Mouse (Mus musculus) forebrain, embryonic 12.5 days (tissue): Measurements from ENCODE around the gene Exosc5. TPM values are rescaled to one million over a fixed set of nuclear protein-coding genes. Genes with fewer than 3 reads are reported as not detected.

Source experiments
- ATAC-seq: fragments of 200-750 bp; cut with Nextera tagmentation; 2 replicates; pipeline ENCODE4 v1.8.0; 2017; ENCODE audit warnings: moderate TSS enrichment; ENCODE audit not compliant: low FRiP score
- H3K27ac ChIP-seq: fragments of 300-500 bp; sonication (generic); 2 replicates; pipeline ENCODE4 v1.5.1; 2016; ENCODE audit warnings: mild to moderate bottlenecking
- H3K27me3 ChIP-seq: fragments of 300-500 bp; sonication (generic); 2 replicates; pipeline ENCODE4 v1.6.1; 2016; ENCODE audit warnings: mild to moderate bottlenecking
- H3K36me3 ChIP-seq: fragments of 300-500 bp; sonication (generic); replicated peaks from 2 replicates; pipeline ENCODE4 v1.6.1; 2016; ENCODE audit warnings: mild to moderate bottlenecking
- H3K4me1 ChIP-seq: fragments of 300-500 bp; sonication (generic); 2 replicates; pipeline ENCODE4 v1.6.1; 2016
- H3K4me2 ChIP-seq: fragments of 300-500 bp; sonication (generic); 2 replicates; pipeline ENCODE4 v1.6.1; 2016; ENCODE audit warnings: mild to moderate bottlenecking, moderate library complexity
- H3K4me3 ChIP-seq: fragments of 300-500 bp; sonication (generic); replicated peaks from 2 replicates; pipeline ENCODE4 v1.5.1; 2016; ENCODE audit warnings: mild to moderate bottlenecking
- H3K9ac ChIP-seq: fragments of 300-500 bp; sonication (generic); 2 replicates; pipeline ENCODE4 v1.6.1; 2016; ENCODE audit warnings: mild to moderate bottlenecking
- H3K9me3 ChIP-seq: fragments of 300-500 bp; sonication (generic); 2 replicates; pipeline ENCODE4 v1.6.1; 2016
- WGBS: fragments of 180-500 bp; shearing (Covaris S2); methylation state at CpG from one replicate; pipeline ENCODE4 v1.1.7; 2016; 5-methylcytosine and 5-hydroxymethylcytosine counted together
- polyA plus RNA-seq: library from polyadenylated mRNA; unstranded; fragments of >200 nt; fragmentation: Nextera tagmentation; extraction: Ambion mirVana; gene quantifications from 2 replicates; pipeline ENCODE4 v1.2.1, GENCODE M21; 2016

Gene Exosc5
- polyA plus RNA-seq, 1 experiment from 2014 or later: 51.1 TPM

DNA sequence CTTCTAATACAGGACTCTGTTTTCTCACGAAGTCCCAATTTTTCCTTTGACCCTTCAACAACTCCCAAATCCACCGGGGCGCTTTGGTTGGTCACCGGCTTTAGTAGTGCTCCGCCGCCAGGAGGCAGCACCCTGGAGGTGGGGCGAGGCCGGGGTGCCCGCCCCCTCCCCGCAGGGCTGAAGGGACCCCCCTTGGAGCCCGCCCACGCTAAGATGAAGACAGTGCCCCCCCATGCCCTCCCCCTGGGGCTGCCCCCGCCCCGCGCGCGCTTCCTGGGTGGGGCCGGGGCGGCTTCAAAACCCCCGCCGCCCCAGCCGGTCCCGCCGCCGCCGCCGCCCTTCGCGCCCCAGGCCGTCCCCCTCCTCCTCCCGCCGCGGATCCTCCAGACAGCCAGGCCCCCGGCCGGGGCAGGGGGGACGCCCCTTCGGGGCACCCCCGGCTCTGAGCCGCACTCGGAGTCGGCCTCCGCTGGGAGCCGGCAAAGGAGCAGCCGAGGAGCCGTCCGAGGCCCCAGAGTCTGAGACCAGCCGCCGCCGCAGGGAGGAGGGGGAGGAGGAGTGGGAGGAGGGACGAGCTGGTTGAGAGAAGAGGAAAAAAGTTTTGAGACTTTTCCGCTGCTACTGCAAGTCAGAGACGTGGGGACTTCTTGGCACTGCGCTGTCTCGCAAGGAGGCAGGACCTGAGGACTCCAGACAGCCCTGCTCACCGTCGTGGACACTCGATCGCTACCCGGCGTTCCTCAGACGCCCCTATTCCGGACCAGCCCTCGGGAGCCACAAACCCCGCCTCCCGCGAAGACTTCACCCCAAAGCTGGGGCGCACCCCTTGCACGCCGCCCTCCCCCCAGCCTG, 27.9 kb downstream of the Exosc5 start, which contains the start of gene Tgfb1:
Tgfb1 (plus strand) TSS at position 323 of the 852 bp plus-strand sequence.
- H3K27ac ChIP-seq: no peak within 1 kb of the TSS
- H3K9ac ChIP-seq: peak within 1 kb of the TSS; percentile 60
- no peaks in the 10 kb centered on the region for H3K9me3 ChIP-seq
- peaks cover 36% of the 10 kb centered on the region for H3K4me1 ChIP-seq
- H3K4me3 ChIP-seq: peak within 1 kb of the TSS; percentile 51
- WGBS: 1% methylated on average over 57 of the region's 69 CpGs
- H3K36me3 ChIP-seq: peaks cover 8% of the 10 kb centered on the region; the same call in 1 of the 2 replicates
- peak; percentile 44; the same call in 1 of the 2 replicates for ATAC-seq
- peak within 1 kb of the TSS; percentile 71 for H3K4me2 ChIP-seq
- peaks cover 67% of the 10 kb centered on the region for H3K27me3 ChIP-seq

- peak overlapping the region; percentile 71 for H3K4me2 ChIP-seq
- peaks cover 73% of the 10 kb centered on the region for H3K27me3 ChIP-seq
- no peak overlapping the region for H3K27ac ChIP-seq
- peak overlapping the region; percentile 51 for H3K4me3 ChIP-seq
- no peak for ATAC-seq
- peaks cover 5% of the 10 kb centered on the region; the same call in 1 of the 2 replicates for H3K36me3 ChIP-seq
- peaks cover 34% of the 10 kb centered on the region for H3K4me1 ChIP-seq
- no peaks in the 10 kb centered on the region for H3K9me3 ChIP-seq
- peak overlapping the region; percentile 33; the same call in 1 of the 2 replicates for H3K9ac ChIP-seq
- WGBS: under 1% methylated on average over 47 of the region's 47 CpGs
Observed at GRCm38 (mm10) chr7:25687811-25688401, 28.9 kb downstream of the Exosc5 start.

DNA sequence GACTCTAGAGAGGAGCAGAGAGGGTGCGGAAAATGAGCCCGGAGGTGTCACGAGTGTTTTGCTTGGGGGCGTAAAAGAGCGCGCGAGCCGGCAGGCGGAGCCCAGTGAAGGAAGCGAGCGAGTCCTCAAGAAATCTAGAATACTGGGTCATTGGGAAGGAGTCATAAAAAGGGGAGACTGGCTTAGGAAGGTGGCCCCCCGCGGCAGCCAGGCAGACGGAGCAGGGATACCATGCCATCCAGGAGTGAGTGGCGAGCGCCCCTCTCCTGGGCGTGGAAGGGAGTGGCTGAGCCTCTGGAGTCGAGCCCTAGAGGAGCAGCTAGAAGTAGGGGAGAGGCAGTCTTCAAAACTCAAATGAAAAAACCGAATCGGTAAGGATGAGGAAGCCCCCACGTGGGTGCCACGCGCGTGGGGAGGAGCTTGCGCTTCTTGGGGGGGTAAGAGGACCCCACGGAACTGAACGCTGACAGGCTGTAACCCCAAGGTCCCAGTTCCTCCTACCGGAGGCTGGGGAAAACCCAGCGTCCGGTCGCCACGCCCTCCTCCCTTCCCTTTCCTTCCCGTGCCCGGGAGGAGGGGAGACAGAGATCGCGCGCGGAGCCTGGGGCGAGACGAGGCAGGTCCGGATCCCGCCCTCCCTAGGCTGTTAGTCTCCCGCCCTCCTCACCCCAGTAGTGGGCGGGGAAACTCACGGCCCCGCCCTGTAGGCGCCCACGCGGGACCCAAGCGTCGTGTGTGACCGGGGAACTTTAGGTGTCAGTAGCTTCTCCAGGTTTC, 30.0 kb downstream of the Exosc5 start:
- 0 out of 2 replicates have a peak, but pooled peaks have one; percentile 31 for ATAC-seq
- peaks cover 73% of the 10 kb centered on the region for H3K27me3 ChIP-seq

DNA sequence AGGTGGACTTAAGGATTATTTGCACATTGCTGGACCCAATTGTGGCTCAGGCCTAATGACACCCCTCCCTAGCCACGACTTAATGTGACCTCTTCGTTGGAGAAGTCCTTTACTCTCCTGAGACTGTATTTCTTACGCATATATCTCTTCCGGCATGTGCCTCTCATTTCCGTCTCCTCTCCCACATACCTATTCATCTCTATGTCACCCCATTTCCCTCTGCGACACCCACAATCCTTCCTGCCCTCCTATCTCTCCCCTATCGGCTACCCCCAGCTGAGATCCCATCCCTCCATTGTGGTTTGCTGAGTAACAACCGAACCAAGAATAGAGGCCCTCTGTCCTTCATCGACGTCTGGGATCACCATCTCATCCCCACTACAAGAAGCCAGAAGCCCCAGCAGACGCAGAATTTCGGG, 30.6 kb downstream of the Exosc5 start:
- 15% methylated on average over 12 of the region's 12 CpGs for WGBS
- Histone ChIP-seq H3K36me3 (no peaks in the 10 kb centered on the region), H3K4me1 (peaks cover 39% of the 10 kb centered on the region), H3K27me3 (peaks cover 73% of the 10 kb centered on the region), H3K27ac (no peak overlapping the region), H3K4me2 (peak overlapping the region; percentile 71), H3K4me3 (peak overlapping the region; percentile 51), H3K9me3 (no peaks in the 10 kb centered on the region), H3K9ac (no peak overlapping the region)
- ATAC-seq: no peak

More for the DNA sequence above, 30.0 kb downstream of the Exosc5 start:
- no peaks in the 10 kb centered on the region for H3K36me3 ChIP-seq
- H3K4me3 ChIP-seq: peak overlapping the region; percentile 51
- 3% methylated on average over 52 of the region's 52 CpGs for WGBS
- peak overlapping the region; percentile 33 for H3K9ac ChIP-seq
- H3K9me3 ChIP-seq: no peaks in the 10 kb centered on the region
- peak overlapping the region; percentile 71 for H3K4me2 ChIP-seq
- peaks cover 37% of the 10 kb centered on the region for H3K4me1 ChIP-seq
- peak overlapping the region; percentile 25; the same call in 1 of the 2 replicates for H3K27ac ChIP-seq

DNA sequence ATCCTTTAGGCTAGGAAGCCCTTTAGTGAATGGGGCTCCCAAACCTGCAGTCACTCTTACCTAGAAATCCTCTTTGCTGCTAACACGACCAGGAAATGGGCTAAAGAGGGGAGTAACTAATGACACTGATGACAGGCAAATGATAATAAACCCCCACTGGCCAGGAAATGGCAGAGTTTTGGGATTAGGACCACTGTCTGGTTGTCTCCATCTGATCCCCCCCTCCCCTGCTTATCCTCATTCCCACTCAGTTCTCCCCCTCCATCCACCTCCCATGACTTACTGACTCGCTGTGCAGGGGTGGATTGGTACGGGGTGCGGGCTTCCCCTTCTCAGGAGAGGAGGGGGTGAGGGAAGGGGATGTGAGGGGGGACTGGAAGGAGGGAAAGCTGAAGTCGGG, 31.1 kb downstream of the Exosc5 start:
- peaks cover 39% of the 10 kb centered on the region for H3K4me1 ChIP-seq
- H3K9ac ChIP-seq: no peak overlapping the region
- 44% methylated on average over 5 of the region's 5 CpGs for WGBS
- no peak for ATAC-seq
- no peak overlapping the region for H3K4me3 ChIP-seq
- H3K27me3 ChIP-seq: peaks cover 73% of the 10 kb centered on the region
- H3K27ac ChIP-seq: no peak overlapping the region
- no peaks in the 10 kb centered on the region for H3K9me3 ChIP-seq
- no peaks in the 10 kb centered on the region for H3K36me3 ChIP-seq
- no peak overlapping the region for H3K4me2 ChIP-seq

DNA sequence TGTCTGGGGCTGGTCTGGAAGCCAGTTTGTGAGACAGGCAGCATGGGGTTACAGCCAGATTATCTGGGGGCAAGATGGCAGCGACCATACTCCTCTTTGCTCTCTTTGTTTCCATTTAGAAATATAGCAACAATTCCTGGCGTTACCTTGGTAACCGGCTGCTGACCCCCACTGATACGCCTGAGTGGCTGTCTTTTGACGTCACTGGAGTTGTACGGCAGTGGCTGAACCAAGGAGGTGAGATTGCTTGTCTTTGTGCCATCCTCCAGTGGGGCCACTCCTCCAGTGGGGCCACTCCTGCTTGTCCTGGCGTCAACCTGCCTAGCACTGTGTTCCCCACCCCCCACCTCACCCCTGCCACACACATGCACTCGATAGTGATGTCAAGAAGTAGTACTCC, 35.1 kb downstream of the Exosc5 start:
- Histone ChIP-seq H3K9me3 (no peaks in the 10 kb centered on the region), H3K4me1 (peaks cover 9% of the 10 kb centered on the region), H3K27ac (no peak overlapping the region), H3K4me2 (no peak overlapping the region), H3K4me3 (no peak overlapping the region), H3K36me3 (no peaks in the 10 kb centered on the region), H3K9ac (no peak overlapping the region), H3K27me3 (peaks cover 40% of the 10 kb centered on the region)
- WGBS: 43% methylated on average over 8 of the region's 8 CpGs
- ATAC-seq: no peak

- Histone ChIP-seq H3K9me3 (peaks cover 12% of the 10 kb centered on the region), H3K27me3 (peaks cover 25% of the 10 kb centered on the region), H3K9ac (no peak overlapping the region), H3K27ac (no peak overlapping the region), H3K4me1 (peaks cover 11% of the 10 kb centered on the region), H3K4me3 (no peak overlapping the region), H3K36me3 (no peaks in the 10 kb centered on the region), H3K4me2 (no peak overlapping the region)
- 56% methylated on average over 13 of the region's 13 CpGs for WGBS
- no peak for ATAC-seq
Observed at GRCm38 (mm10) chr7:25699851-25700250, 40.9 kb downstream of the Exosc5 start.

DNA sequence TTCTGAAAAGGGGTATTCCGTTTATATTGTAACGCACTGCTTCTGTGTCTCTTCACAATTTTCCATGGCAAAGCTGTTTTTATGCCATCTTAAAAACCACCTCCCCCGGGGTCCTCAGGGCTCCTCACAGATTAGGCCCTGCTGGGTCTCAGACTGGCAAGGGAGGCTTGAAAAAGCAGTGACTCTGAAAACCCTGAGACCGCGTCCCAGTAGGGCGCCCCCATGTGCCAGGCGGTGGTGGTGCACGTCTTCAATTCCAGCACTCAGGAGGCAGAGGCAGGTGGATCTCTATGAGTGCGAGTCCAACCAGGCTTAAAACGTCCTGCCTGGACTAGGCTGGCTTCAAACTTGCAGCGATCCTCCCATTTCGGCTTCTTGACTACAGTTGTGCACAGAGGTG, 41.8 kb downstream of the Exosc5 start:
- Histone ChIP-seq H3K27ac (no peak overlapping the region), H3K4me3 (no peak overlapping the region), H3K27me3 (peaks cover 32% of the 10 kb centered on the region), H3K36me3 (no peaks in the 10 kb centered on the region), H3K4me2 (no peak overlapping the region), H3K9me3 (peaks cover 12% of the 10 kb centered on the region), H3K9ac (no peak overlapping the region), H3K4me1 (peaks cover 14% of the 10 kb centered on the region)
- ATAC-seq: no peak
- 77% methylated on average over 12 of the region's 12 CpGs for WGBS

DNA sequence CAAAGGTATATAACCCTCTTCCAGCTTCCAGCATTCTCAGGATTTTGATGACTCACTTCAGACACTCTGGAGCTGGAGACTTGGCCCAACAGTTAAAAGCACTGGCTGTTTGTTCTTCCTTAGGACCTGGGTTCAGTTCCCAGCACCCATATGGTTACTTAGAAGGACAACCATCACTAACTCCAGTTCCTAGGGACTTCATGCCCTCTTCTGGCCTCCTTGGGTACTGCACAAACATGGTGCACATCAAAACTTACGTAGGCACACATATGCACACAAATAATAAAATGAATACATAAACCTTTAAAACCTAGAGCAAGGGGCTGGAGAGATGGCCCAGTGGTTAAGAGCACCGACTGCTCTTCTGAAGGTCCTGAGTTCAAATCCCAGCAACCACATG, 43.4 kb downstream of the Exosc5 start:
- ATAC-seq: no peak
- Histone ChIP-seq H3K27me3 (peaks cover 41% of the 10 kb centered on the region), H3K9ac (no peak overlapping the region), H3K9me3 (peaks cover 12% of the 10 kb centered on the region), H3K36me3 (no peaks in the 10 kb centered on the region), H3K27ac (no peak overlapping the region), H3K4me2 (no peak overlapping the region), H3K4me3 (no peak overlapping the region), H3K4me1 (peaks cover 14% of the 10 kb centered on the region)
- WGBS: 93% methylated on average over 2 of the region's 2 CpGs

GRCm38 (mm10) chr7:25703793-25704494, 45.0 kb downstream of the Exosc5 start:
- no peaks in the 10 kb centered on the region for H3K36me3 ChIP-seq

DNA sequence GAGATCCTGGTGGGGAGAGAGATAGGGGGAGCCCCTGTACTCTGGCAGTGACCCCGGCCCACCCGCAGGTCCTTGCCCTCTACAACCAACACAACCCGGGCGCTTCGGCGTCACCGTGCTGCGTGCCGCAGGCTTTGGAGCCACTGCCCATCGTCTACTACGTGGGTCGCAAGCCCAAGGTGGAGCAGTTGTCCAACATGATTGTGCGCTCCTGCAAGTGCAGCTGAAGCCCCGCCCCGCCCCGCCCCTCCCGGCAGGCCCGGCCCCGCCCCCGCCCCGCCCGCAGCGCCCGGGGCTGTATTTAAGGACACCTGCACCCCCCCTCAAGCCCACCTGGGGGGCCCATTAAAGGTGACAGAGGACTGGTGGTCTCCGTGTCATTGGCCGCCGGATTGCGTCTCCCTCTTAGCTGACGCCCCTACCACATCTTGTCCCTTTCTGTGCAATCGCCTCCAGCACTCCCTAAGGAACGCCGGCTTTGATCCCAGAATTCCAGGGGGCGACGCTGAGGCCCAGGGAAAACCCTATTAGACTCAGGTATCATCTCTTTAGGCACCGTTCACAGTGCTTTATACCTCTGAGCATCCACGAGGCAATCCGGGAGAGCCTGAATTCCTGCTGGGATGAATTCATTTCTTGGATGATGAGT, 45.9 kb downstream of the Exosc5 start:
- H3K27me3 ChIP-seq: peaks cover 43% of the 10 kb centered on the region
- WGBS: 2% methylated on average over 32 of the region's 37 CpGs
- peaks cover 16% of the 10 kb centered on the region for H3K4me1 ChIP-seq
- ATAC-seq: peak; percentile 55
- peak overlapping the region; percentile 61 for H3K9ac ChIP-seq
- H3K4me3 ChIP-seq: peak overlapping the region; percentile 39
- peak overlapping the region; percentile 75 for H3K4me2 ChIP-seq
- H3K27ac ChIP-seq: no peak overlapping the region
- no peaks in the 10 kb centered on the region for H3K36me3 ChIP-seq
- H3K9me3 ChIP-seq: peaks cover 12% of the 10 kb centered on the region

More at GRCm38 (mm10) chr7:25703793-25704494, 45.0 kb downstream of the Exosc5 start:
- peaks cover 14% of the 10 kb centered on the region for H3K4me1 ChIP-seq
- H3K27ac ChIP-seq: no peak overlapping the region
- peaks cover 43% of the 10 kb centered on the region for H3K27me3 ChIP-seq
- no peak overlapping the region; the same call in 1 of the 2 replicates for H3K4me3 ChIP-seq
- WGBS: 17% methylated on average over 10 of the region's 10 CpGs
- H3K4me2 ChIP-seq: peak overlapping the region; percentile 75
- H3K9ac ChIP-seq: 0 out of 2 replicates have a peak overlapping the region, but pooled peaks have one; percentile 61
- ATAC-seq: no peak
- peaks cover 12% of the 10 kb centered on the region for H3K9me3 ChIP-seq
